Mouse (Mus musculus) hindbrain, embryonic 12.5 days (tissue): ENCODE measurements around the gene Cul9. TPM values are rescaled to one million over a fixed set of nuclear protein-coding genes. Genes with fewer than 3 reads are reported as not detected.
A peak's percentile ranks its signal among the peaks of the same experiment; 100 is the strongest.
"Not testable (repeated sequence)": the region's sequence is repeated elsewhere in the genome, so short reads cannot be mapped to it uniquely, and the experiment has no call there.

ENCODE experiments used
- ATAC-seq: fragments of 200-750 bp; cut with Nextera tagmentation; 2 replicates; pipeline ENCODE4 v1.8.0; 2017; ENCODE audit warnings: moderate TSS enrichment; ENCODE audit not compliant: low FRiP score
- H3K27ac ChIP-seq: fragments of 300-500 bp; sonication (generic); 2 replicates; pipeline ENCODE4 v1.5.1; 2016; ENCODE audit warnings: mild to moderate bottlenecking
- H3K27me3 ChIP-seq: fragments of 300-500 bp; sonication (generic); 2 replicates; pipeline ENCODE4 v1.6.1; 2016; ENCODE audit warnings: mild to moderate bottlenecking
- H3K36me3 ChIP-seq: fragments of 300-500 bp; sonication (generic); 2 replicates; pipeline ENCODE4 v1.6.1; 2016; ENCODE audit warnings: mild to moderate bottlenecking
- H3K4me1 ChIP-seq: fragments of 300-500 bp; sonication (generic); 2 replicates; pipeline ENCODE4 v1.6.1; 2016
- H3K4me2 ChIP-seq: fragments of 300-500 bp; sonication (generic); replicated peaks from 2 replicates; pipeline ENCODE4 v1.6.1; 2016; ENCODE audit warnings: mild to moderate bottlenecking
- H3K4me3 ChIP-seq: fragments of 300-500 bp; sonication (generic); 2 replicates; pipeline ENCODE4 v1.5.1; 2016; ENCODE audit warnings: mild to moderate bottlenecking
- H3K9ac ChIP-seq: fragments of 300-500 bp; sonication (generic); 2 replicates; pipeline ENCODE4 v1.6.1; 2016; ENCODE audit warnings: mild to moderate bottlenecking, moderate library complexity
- H3K9me3 ChIP-seq: fragments of 300-500 bp; sonication (generic); replicated peaks from 2 replicates; pipeline ENCODE4 v1.6.1; 2016; ENCODE audit warnings: mild to moderate bottlenecking
- WGBS: fragments of 180-500 bp; shearing (Covaris S2); methylation state at CpG from one replicate; pipeline ENCODE4 v1.1.7; 2016; 5-methylcytosine and 5-hydroxymethylcytosine counted together
- polyA plus RNA-seq: library from polyadenylated mRNA; unstranded; fragments of >200 nt; fragmentation: Nextera tagmentation; extraction: Ambion mirVana; gene quantifications from 2 replicates; pipeline ENCODE4 v1.2.1, GENCODE M21; 2016

Cul9 gene
- polyA plus RNA-seq, 1 experiment from 2014 or later = 14.9 TPM

GRCm38 (mm10) chr17:46496081-46496480 lies 50.1 kb downstream of the Cul9 start:
- not testable (repeated sequence) for H3K9me3 ChIP-seq, H3K4me1 ChIP-seq, ATAC-seq, H3K9ac ChIP-seq, H3K27ac ChIP-seq, H3K4me3 ChIP-seq
- Histone ChIP-seq H3K4me2 (peak overlapping the region; percentile 75), H3K36me3 (peaks cover 19% of the 10 kb centered on the region), H3K27me3 (peaks cover 23% of the 10 kb centered on the region)

- Histone ChIP-seq H3K9ac (no peak overlapping the region), H3K27me3 (peaks cover 23% of the 10 kb centered on the region), H3K9me3 (no peaks in the 10 kb centered on the region), H3K27ac (no peak overlapping the region), H3K4me1 (peaks cover 9% of the 10 kb centered on the region), H3K36me3 (peaks cover 13% of the 10 kb centered on the region), H3K4me3 (no peak overlapping the region), H3K4me2 (no peak overlapping the region)
- WGBS = 83% methylated on average over 5 of the region's 5 CpGs
- ATAC-seq = no peak
Measured at GRCm38 (mm10) chr17:46495486-46495885, 50.7 kb downstream of the Cul9 start.

GRCm38 (mm10) chr17:46487431-46487830 lies 58.8 kb downstream of the Cul9 start, which contains the start of gene Ttbk1:
Gene Ttbk1, minus strand, starts transcription at chr17:46487675.
- peak within 1 kb of the TSS; percentile 83 for H3K4me3 ChIP-seq
- H3K4me2 ChIP-seq = peak within 1 kb of the TSS; percentile 70
- H3K9me3 ChIP-seq = no peaks in the 10 kb centered on the region
- peak within 1 kb of the TSS; percentile 93 for H3K9ac ChIP-seq
- H3K27me3 ChIP-seq = peaks cover 62% of the 10 kb centered on the region
- ATAC-seq = peak; percentile 70
- WGBS = 0% methylated on average over 17 of the region's 49 CpGs
- H3K36me3 ChIP-seq = no peaks in the 10 kb centered on the region; the same call in 1 of the 2 replicates
- H3K4me1 ChIP-seq = peaks cover 40% of the 10 kb centered on the region
- H3K27ac ChIP-seq = peak within 1 kb of the TSS; percentile 72

- peak overlapping the region; percentile 72 for H3K27ac ChIP-seq
- ATAC-seq = peak; percentile 62
- WGBS = 1% methylated on average over 22 of the region's 22 CpGs
- H3K4me2 ChIP-seq = peak overlapping the region; percentile 70
- H3K9me3 ChIP-seq = no peaks in the 10 kb centered on the region
- peaks cover 40% of the 10 kb centered on the region for H3K4me1 ChIP-seq
- H3K27me3 ChIP-seq = peaks cover 62% of the 10 kb centered on the region
- peak overlapping the region; percentile 93 for H3K9ac ChIP-seq
- peak overlapping the region; percentile 83 for H3K4me3 ChIP-seq
- H3K36me3 ChIP-seq = no peaks in the 10 kb centered on the region; the same call in 1 of the 2 replicates
Measured at GRCm38 (mm10) chr17:46486995-46487394, 59.2 kb downstream of the Cul9 start.

- peaks cover 5% of the 10 kb centered on the region for H3K36me3 ChIP-seq
- H3K9me3 ChIP-seq = no peaks in the 10 kb centered on the region
- 0 out of 2 replicates have a peak, but pooled peaks have one; percentile 3 for ATAC-seq
- H3K27ac ChIP-seq = peak overlapping the region; percentile 40; the same call in 1 of the 2 replicates
- H3K4me2 ChIP-seq = peak overlapping the region; percentile 74
- H3K4me3 ChIP-seq = peak overlapping the region; percentile 31
- peaks cover 53% of the 10 kb centered on the region for H3K27me3 ChIP-seq
- 20% methylated on average over 6 of the region's 6 CpGs for WGBS
- peaks cover 40% of the 10 kb centered on the region for H3K4me1 ChIP-seq
- peak overlapping the region; percentile 55; the same call in 1 of the 2 replicates for H3K9ac ChIP-seq
Measured at GRCm38 (mm10) chr17:46484461-46484875, 61.7 kb downstream of the Cul9 start.

GRCm38 (mm10) chr17:46484021-46484431 lies 62.2 kb downstream of the Cul9 start:
- Histone ChIP-seq H3K9ac (peak overlapping the region; percentile 55), H3K27me3 (peaks cover 51% of the 10 kb centered on the region), H3K4me3 (peak overlapping the region; percentile 31), H3K27ac (peak overlapping the region; percentile 40; the same call in 1 of the 2 replicates), H3K4me1 (peaks cover 40% of the 10 kb centered on the region), H3K4me2 (peak overlapping the region; percentile 74), H3K9me3 (no peaks in the 10 kb centered on the region), H3K36me3 (peaks cover 9% of the 10 kb centered on the region)
- peak; percentile 14; the same call in 1 of the 2 replicates for ATAC-seq
- 2% methylated on average over 13 of the region's 13 CpGs for WGBS

GRCm38 (mm10) chr17:46483561-46484001 lies 62.6 kb downstream of the Cul9 start:
- peak overlapping the region; percentile 74 for H3K4me2 ChIP-seq
- under 1% methylated on average over 16 of the region's 16 CpGs for WGBS
- H3K9ac ChIP-seq = peak overlapping the region; percentile 55
- peaks cover 40% of the 10 kb centered on the region for H3K4me1 ChIP-seq
- H3K4me3 ChIP-seq = peak overlapping the region; percentile 31
- H3K27ac ChIP-seq = no peak overlapping the region
- H3K9me3 ChIP-seq = no peaks in the 10 kb centered on the region
- peaks cover 47% of the 10 kb centered on the region for H3K27me3 ChIP-seq
- peaks cover 13% of the 10 kb centered on the region for H3K36me3 ChIP-seq
- ATAC-seq = peak; percentile 56

GRCm38 (mm10) chr17:46477286-46477685 lies 68.9 kb downstream of the Cul9 start:
- ATAC-seq = no peak
- H3K4me2 ChIP-seq = no peak overlapping the region
- H3K27ac ChIP-seq = no peak overlapping the region
- no peaks in the 10 kb centered on the region for H3K27me3 ChIP-seq
- no peak overlapping the region for H3K4me3 ChIP-seq
- H3K4me1 ChIP-seq = no peaks in the 10 kb centered on the region
- peaks cover 67% of the 10 kb centered on the region for H3K36me3 ChIP-seq
- 85% methylated on average over 15 of the region's 15 CpGs for WGBS
- H3K9me3 ChIP-seq = no peaks in the 10 kb centered on the region
- no peak overlapping the region for H3K9ac ChIP-seq

- Histone ChIP-seq H3K4me2 (no peak overlapping the region), H3K36me3 (peaks cover 72% of the 10 kb centered on the region), H3K9me3 (no peaks in the 10 kb centered on the region), H3K27me3 (no peaks in the 10 kb centered on the region), H3K27ac (no peak overlapping the region), H3K9ac (no peak overlapping the region), H3K4me1 (no peaks in the 10 kb centered on the region), H3K4me3 (no peak overlapping the region)
- WGBS = 75% methylated on average over 8 of the region's 8 CpGs
- no peak for ATAC-seq
Measured at GRCm38 (mm10) chr17:46476601-46477000, 69.6 kb downstream of the Cul9 start.

GRCm38 (mm10) chr17:46467830-46468229 lies 78.4 kb downstream of the Cul9 start:
- H3K9me3 ChIP-seq = no peaks in the 10 kb centered on the region

GRCm38 (mm10) chr17:46462226-46462625 lies 84.0 kb downstream of the Cul9 start:
- Histone ChIP-seq H3K9me3 (no peaks in the 10 kb centered on the region), H3K36me3 (peaks cover 40% of the 10 kb centered on the region), H3K4me2 (no peak overlapping the region), H3K4me3 (no peak overlapping the region), H3K27ac (no peak overlapping the region), H3K4me1 (peaks cover 10% of the 10 kb centered on the region), H3K9ac (no peak overlapping the region), H3K27me3 (peaks cover 54% of the 10 kb centered on the region)
- 81% methylated on average over 5 of the region's 5 CpGs for WGBS
- no peak for ATAC-seq

More at GRCm38 (mm10) chr17:46467830-46468229, 78.4 kb downstream of the Cul9 start:
- Histone ChIP-seq H3K27ac (no peak overlapping the region), H3K36me3 (peaks cover 84% of the 10 kb centered on the region), H3K4me1 (peaks cover 6% of the 10 kb centered on the region), H3K27me3 (peaks cover under 1% of the 10 kb centered on the region), H3K9ac (no peak overlapping the region), H3K4me2 (no peak overlapping the region), H3K4me3 (no peak overlapping the region)
- ATAC-seq = no peak
- 68% methylated on average over 9 of the region's 9 CpGs for WGBS

- Histone ChIP-seq H3K9me3 (no peaks in the 10 kb centered on the region), H3K27me3 (peaks cover 61% of the 10 kb centered on the region), H3K4me1 (peaks cover 11% of the 10 kb centered on the region), H3K36me3 (peaks cover 31% of the 10 kb centered on the region), H3K4me3 (peak overlapping the region; percentile 19; the same call in 1 of the 2 replicates), H3K9ac (peak overlapping the region; percentile 36; the same call in 1 of the 2 replicates), H3K4me2 (peak overlapping the region; percentile 32; the same call in 1 of the 2 replicates), H3K27ac (no peak overlapping the region)
- ATAC-seq = no peak
- WGBS = 12% methylated on average over 8 of the region's 8 CpGs
Measured at GRCm38 (mm10) chr17:46461347-46461746, 84.8 kb downstream of the Cul9 start.

GRCm38 (mm10) chr17:46460673-46461072 lies 85.5 kb downstream of the Cul9 start:
- peak overlapping the region; percentile 32 for H3K4me2 ChIP-seq
- 3% methylated on average over 32 of the region's 32 CpGs for WGBS
- no peak for ATAC-seq
- peak overlapping the region; percentile 19 for H3K4me3 ChIP-seq
- H3K9me3 ChIP-seq = no peaks in the 10 kb centered on the region
- peaks cover 24% of the 10 kb centered on the region for H3K36me3 ChIP-seq
- peak overlapping the region; percentile 36; the same call in 1 of the 2 replicates for H3K9ac ChIP-seq
- no peak overlapping the region for H3K27ac ChIP-seq
- H3K4me1 ChIP-seq = peaks cover 17% of the 10 kb centered on the region
- H3K27me3 ChIP-seq = peaks cover 67% of the 10 kb centered on the region
